Mouse (Mus musculus) midbrain, embryonic 14.5 days (tissue): ENCODE results near the gene Utrn. TPM values are rescaled to one million over a fixed set of nuclear protein-coding genes. Genes with fewer than 3 reads are reported as not detected.
A peak's percentile ranks its signal among the peaks of the same experiment; 100 is the strongest.

Experiments used
- ATAC-seq: fragments of 200-750 bp; cut with Nextera tagmentation; 2 replicates; pipeline ENCODE4 v1.8.0; 2017; ENCODE audit warnings: moderate number of reproducible peaks, moderate library complexity; ENCODE audit not compliant: low FRiP score, low TSS enrichment
- DNase-seq: peaks from one replicate; pipeline ENCODE4 v3.0.0-alpha.2; 2015
- H3K27ac ChIP-seq: fragments of 300-500 bp; sonication (generic); replicated peaks from 2 replicates; pipeline ENCODE4 v1.5.1; 2014; ENCODE audit warnings: mild to moderate bottlenecking, low read depth, low read length, moderate library complexity
- H3K27me3 ChIP-seq: fragments of 300-500 bp; sonication (generic); 2 replicates; pipeline ENCODE4 v1.6.1; 2014; ENCODE audit warnings: low read length, control low read depth, mixed read lengths; ENCODE audit not compliant: control insufficient read depth, insufficient read depth
- H3K36me3 ChIP-seq: fragments of 300-500 bp; sonication (generic); 2 replicates; pipeline ENCODE4 v1.6.1; 2014; ENCODE audit warnings: low read length, control low read depth; ENCODE audit not compliant: control insufficient read depth, insufficient read depth
- H3K4me1 ChIP-seq: fragments of 300-500 bp; sonication (generic); 2 replicates; pipeline ENCODE4 v1.6.1; 2014; ENCODE audit warnings: mild to moderate bottlenecking, antibody characterized with exemption, low read length, control low read depth; ENCODE audit not compliant: control insufficient read depth, insufficient read depth
- H3K4me2 ChIP-seq: fragments of 300-500 bp; sonication (generic); 2 replicates; pipeline ENCODE4 v1.6.1; 2014; ENCODE audit warnings: mild to moderate bottlenecking, low read length, moderate library complexity
- H3K4me3 ChIP-seq: fragments of 300-500 bp; sonication (generic); replicated peaks from 2 replicates; pipeline ENCODE4 v1.5.1; 2014; ENCODE audit warnings: low read depth, low read length
- H3K9ac ChIP-seq: fragments of 300-500 bp; sonication (generic); replicated peaks from 2 replicates; pipeline ENCODE4 v1.6.1; 2014; ENCODE audit warnings: mild to moderate bottlenecking, low read length, moderate library complexity
- H3K9me3 ChIP-seq: fragments of 300-500 bp; sonication (generic); 2 replicates; pipeline ENCODE4 v1.6.1; 2016; ENCODE audit warnings: low read length, control low read depth, mixed read lengths; ENCODE audit not compliant: control insufficient read depth
- WGBS: fragments of 180-500 bp; shearing (Covaris S2); extraction: QIAGEN DNeasy Blood & Tissue Kit; methylation state at CpG from one replicate; pipeline ENCODE4 v1.1.7; 2014; 5-methylcytosine and 5-hydroxymethylcytosine counted together
- polyA plus RNA-seq: library from polyadenylated mRNA; unstranded; fragments of >200 nt; fragmentation: Nextera tagmentation; extraction: Ambion mirVana; gene quantifications from 2 replicates; pipeline ENCODE4 v1.2.1, GENCODE M21; 2014

The Utrn gene
- polyA plus RNA-seq, 1 experiment from 2014 or later = 19.1 TPM

DNA sequence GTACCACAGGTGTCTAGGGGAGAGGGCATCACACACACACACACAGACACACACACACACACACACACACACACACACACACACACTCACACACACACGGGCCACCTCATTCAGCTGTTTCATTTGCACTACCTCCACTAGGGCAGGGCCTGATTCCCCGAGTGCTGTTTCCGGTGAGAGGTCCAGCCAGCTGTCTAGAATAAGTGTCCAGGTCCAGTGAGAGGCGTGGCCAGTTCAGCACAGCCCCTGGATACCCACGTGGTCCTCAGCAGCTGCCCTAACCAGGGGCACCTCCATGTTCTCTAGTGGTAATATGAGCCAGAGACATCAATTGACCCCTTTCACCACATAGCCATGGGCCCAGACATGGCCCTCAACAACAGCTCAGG is 35.0 kb upstream of the Utrn start:
- Histone ChIP-seq H3K27ac (no peak overlapping the region), H3K9me3 (no peaks in the 10 kb centered on the region), H3K4me2 (no peak overlapping the region), H3K4me3 (no peak overlapping the region), H3K36me3 (no peaks in the 10 kb centered on the region), H3K4me1 (no peaks in the 10 kb centered on the region), H3K9ac (no peak overlapping the region), H3K27me3 (no peaks in the 10 kb centered on the region)
- 75% methylated on average over 5 of the region's 5 CpGs for WGBS
- DNase-seq = no peak
- no peak for ATAC-seq

- Histone ChIP-seq H3K4me3 (no peak overlapping the region), H3K36me3 (no peaks in the 10 kb centered on the region), H3K4me1 (no peaks in the 10 kb centered on the region), H3K27ac (no peak overlapping the region), H3K9ac (no peak overlapping the region), H3K4me2 (no peak overlapping the region), H3K27me3 (no peaks in the 10 kb centered on the region), H3K9me3 (no peaks in the 10 kb centered on the region)
- WGBS = 92% methylated on average over 5 of the region's 5 CpGs
- ATAC-seq (no peak), DNase-seq (no peak)
These were observed 34.4 kb upstream of the Utrn start for GRCm38 (mm10) chr10:12903440-12904139.

GRCm38 (mm10) chr10:12899901-12900300 is 30.7 kb upstream of the Utrn start:
- no peak overlapping the region for H3K9ac ChIP-seq
- no peaks in the 10 kb centered on the region for H3K27me3 ChIP-seq
- no peaks in the 10 kb centered on the region for H3K9me3 ChIP-seq
- 96% methylated on average over 5 of the region's 5 CpGs for WGBS
- no peaks in the 10 kb centered on the region for H3K36me3 ChIP-seq
- no peak overlapping the region for H3K4me2 ChIP-seq
- ATAC-seq (no peak), DNase-seq (no peak)
- H3K4me1 ChIP-seq = no peaks in the 10 kb centered on the region
- H3K4me3 ChIP-seq = no peak overlapping the region
- H3K27ac ChIP-seq = no peak overlapping the region

DNA sequence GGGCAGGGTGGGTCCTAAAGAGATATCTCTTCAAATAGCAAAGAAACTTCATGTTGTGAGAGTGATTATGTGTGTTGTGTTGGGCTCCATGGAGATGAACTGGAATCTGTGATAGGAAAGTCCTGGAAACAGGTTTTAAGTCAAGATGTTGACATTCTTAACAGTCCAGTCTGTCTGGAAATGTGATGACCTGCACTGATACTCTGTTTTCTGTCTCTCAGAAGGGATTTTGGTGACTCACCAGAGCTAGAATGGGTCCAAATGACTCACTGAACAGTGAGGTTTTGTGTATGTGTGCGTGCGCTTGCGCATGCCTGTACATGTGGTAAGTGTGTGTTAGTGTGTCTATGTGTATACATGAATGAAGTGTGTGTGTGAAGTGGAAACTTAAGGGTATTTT is 24.2 kb upstream of the Utrn start:
- Histone ChIP-seq H3K27ac (no peak overlapping the region), H3K4me3 (no peak overlapping the region), H3K9me3 (no peaks in the 10 kb centered on the region), H3K4me1 (no peaks in the 10 kb centered on the region), H3K4me2 (no peak overlapping the region), H3K36me3 (no peaks in the 10 kb centered on the region), H3K9ac (no peak overlapping the region), H3K27me3 (no peaks in the 10 kb centered on the region)
- 98% methylated on average over 3 of the region's 3 CpGs for WGBS
- no peak for DNase-seq
- ATAC-seq = no peak

DNA sequence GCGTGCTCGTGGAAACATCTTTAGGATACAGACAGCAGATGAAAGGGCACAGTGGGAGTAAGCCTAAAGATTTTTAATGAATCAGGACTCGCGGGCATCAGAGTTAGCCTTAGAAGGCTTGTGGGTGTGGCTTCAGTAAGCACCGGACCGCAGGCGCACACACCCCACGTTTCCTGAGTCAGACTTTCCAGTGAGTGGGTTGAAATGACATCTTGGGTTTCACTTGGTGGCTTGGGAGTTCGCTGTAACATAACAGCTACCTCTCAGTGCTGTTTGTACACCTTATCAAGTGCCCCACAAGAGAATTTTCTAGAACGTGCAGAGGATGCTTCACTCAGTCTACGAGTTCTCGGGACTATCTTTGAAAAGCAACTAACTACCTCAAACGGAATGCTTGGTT is 19.2 kb upstream of the Utrn start:
- no peaks in the 10 kb centered on the region for H3K27me3 ChIP-seq
- no peak overlapping the region for H3K9ac ChIP-seq
- H3K36me3 ChIP-seq = no peaks in the 10 kb centered on the region
- ATAC-seq = no peak
- H3K9me3 ChIP-seq = no peaks in the 10 kb centered on the region
- no peak overlapping the region for H3K27ac ChIP-seq
- no peak overlapping the region for H3K4me3 ChIP-seq
- no peak for DNase-seq
- 78% methylated on average over 13 of the region's 13 CpGs for WGBS
- H3K4me2 ChIP-seq = no peak overlapping the region
- H3K4me1 ChIP-seq = no peaks in the 10 kb centered on the region

GRCm38 (mm10) chr10:12887792-12888191 is 18.6 kb upstream of the Utrn start:
- Histone ChIP-seq H3K4me3 (no peak overlapping the region), H3K27me3 (no peaks in the 10 kb centered on the region), H3K4me2 (no peak overlapping the region), H3K36me3 (no peaks in the 10 kb centered on the region), H3K27ac (no peak overlapping the region), H3K4me1 (no peaks in the 10 kb centered on the region), H3K9ac (no peak overlapping the region), H3K9me3 (no peaks in the 10 kb centered on the region)
- 75% methylated on average over 2 of the region's 2 CpGs for whole genome bisulfite sequencing
- DNase-seq = no peak
- no peak for ATAC-seq

DNA sequence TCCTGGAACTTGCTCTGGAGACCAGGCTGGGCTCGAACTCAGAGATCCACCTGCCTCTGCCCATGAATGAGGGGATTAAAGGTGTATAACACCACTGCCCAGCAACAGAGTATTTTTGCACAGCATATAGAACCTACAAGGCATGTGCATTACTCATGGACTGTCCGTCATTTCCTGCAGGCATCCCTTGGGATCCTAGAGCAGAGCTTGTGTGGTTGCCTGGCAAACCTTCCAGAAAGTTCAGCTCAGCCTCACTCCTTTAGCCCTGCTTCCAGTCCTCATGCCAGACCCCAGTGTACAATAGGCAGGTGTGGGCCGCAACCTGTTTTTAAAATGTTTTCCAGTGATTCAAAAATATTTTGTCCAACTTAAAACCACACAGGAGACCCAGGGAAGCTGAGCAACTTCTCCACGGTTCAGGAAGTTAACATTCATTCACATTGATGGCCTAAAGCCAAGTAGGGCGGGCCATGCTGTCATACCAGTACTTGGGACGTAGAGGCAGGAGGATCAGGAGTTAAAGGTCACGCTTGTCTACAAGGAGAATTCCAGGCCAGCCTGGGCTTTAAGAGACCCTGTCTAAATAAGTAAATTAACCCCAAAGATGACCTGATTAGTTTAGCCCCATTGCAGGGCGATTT is 15.3 kb upstream of the Utrn start:
- Histone ChIP-seq H3K9ac (no peak overlapping the region), H3K4me3 (no peak overlapping the region), H3K36me3 (no peaks in the 10 kb centered on the region), H3K4me1 (0 out of 2 replicates have a peak, but pooled peaks cover 2% of the 10 kb centered on the region), H3K9me3 (no peaks in the 10 kb centered on the region), H3K4me2 (no peak overlapping the region), H3K27ac (no peak overlapping the region), H3K27me3 (no peaks in the 10 kb centered on the region)
- ATAC-seq (no peak), DNase-seq (no peak)
- 52% methylated on average over 8 of the region's 8 CpGs for WGBS

- ATAC-seq = no peak
- H3K4me1 ChIP-seq = 0 out of 2 replicates have a peak, but pooled peaks cover 5% of the 10 kb centered on the region
- no peak overlapping the region for H3K9ac ChIP-seq
- H3K9me3 ChIP-seq = no peaks in the 10 kb centered on the region
- no peaks in the 10 kb centered on the region for H3K36me3 ChIP-seq
- no peak for DNase-seq
- H3K4me2 ChIP-seq = no peak overlapping the region
- H3K27me3 ChIP-seq = no peaks in the 10 kb centered on the region
- H3K27ac ChIP-seq = no peak overlapping the region
- H3K4me3 ChIP-seq = no peak overlapping the region
- WGBS = 81% methylated on average over 4 of the region's 4 CpGs
These were observed 12.7 kb upstream of the Utrn start for GRCm38 (mm10) chr10:12881911-12882310.

DNA sequence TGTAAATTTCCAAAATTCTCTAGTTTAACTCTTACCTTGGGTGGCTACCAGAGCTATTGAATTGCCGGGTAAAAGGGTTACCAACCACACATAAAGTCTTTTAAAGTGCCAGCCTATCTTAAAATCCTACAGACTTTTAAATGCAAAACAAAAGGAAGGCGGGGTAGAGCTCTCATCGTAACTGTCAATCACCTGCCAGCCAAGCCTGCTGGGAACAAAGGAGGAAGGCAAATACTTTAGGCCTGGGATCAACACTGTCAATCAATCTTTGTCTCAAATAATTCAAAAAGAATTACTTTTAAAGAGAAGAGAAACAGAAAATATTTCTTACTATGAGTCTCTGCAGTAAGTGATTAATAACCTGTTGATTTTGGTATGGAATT is 10.1 kb upstream of the Utrn start:
- peak overlapping the region; percentile 32; the same call in 1 of the 2 replicates for H3K4me2 ChIP-seq
- WGBS = 0% methylated on average over 3 of the region's 3 CpGs
- H3K9me3 ChIP-seq = no peaks in the 10 kb centered on the region
- DNase-seq = peak; percentile 50
- ATAC-seq = no peak
- H3K4me1 ChIP-seq = 0 out of 2 replicates have a peak, but pooled peaks cover 5% of the 10 kb centered on the region
- H3K9ac ChIP-seq = no peak overlapping the region
- H3K4me3 ChIP-seq = no peak overlapping the region
- no peaks in the 10 kb centered on the region for H3K36me3 ChIP-seq
- no peaks in the 10 kb centered on the region for H3K27me3 ChIP-seq
- H3K27ac ChIP-seq = no peak overlapping the region
